Mouse (Mus musculus): ENCODE results near the gene Adam8.

The Adam8 gene

DNA sequence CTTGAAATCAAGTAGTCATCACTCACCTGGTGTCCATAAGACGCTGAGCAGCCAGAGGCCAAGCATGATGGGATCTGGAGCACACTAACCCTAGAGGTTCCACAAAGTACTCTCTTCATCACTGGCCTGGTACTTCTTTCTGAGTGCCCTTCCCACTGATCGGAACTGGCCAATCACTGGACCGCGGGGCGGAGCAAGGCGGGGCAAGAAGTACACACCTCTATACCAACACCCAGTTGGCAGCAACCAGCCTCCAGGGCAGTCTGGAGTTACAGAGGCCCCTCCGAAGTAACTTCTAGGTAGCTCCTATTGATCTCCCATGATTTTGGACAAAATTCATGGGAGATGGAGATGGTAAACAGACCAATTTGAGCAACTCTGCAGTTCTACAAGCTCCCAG lies at the start of gene Adam8:
Adam8 (minus strand) TSS at position 157 of the 400 bp plus-strand sequence.
- Histone ChIP-seq H3K36me3 (ENCODE audit: control insufficient read depth, insufficient read depth, low read length, poor library complexity, severe bottlenecking) (no peaks in the 10 kb centered on the region), H3K27me3 (ENCODE audit: control insufficient read depth, insufficient read depth, low read length, poor library complexity, severe bottlenecking) (no peaks in the 10 kb centered on the region)
- peak; percentile 48 for DNase-seq (ENCODE audit: low read depth, low spot score)

DNA sequence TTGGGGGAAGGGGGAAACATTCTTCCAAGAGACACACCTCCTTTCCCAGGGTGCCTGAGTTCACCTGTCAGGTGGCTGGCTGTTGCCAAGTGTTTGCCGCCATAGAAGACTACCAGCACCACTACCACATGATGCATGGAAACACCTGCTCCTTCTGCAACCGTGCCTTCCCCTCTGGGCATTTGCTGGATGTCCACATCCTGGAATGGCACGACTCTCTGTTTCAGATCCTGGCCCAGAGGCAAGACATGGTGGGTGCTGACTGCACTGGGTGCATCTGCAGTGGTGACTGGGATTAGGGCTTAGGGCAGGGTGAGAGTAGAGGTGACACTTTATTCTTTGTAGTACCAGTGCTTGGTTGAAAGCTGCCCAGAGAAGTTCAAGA lies 44.8 kb upstream of the Adam8 start:
- no peaks in the 10 kb centered on the region for H3K36me3 ChIP-seq (ENCODE audit: control insufficient read depth, insufficient read depth, low read length, poor library complexity, severe bottlenecking)
- H3K27me3 ChIP-seq (ENCODE audit: control insufficient read depth, insufficient read depth, low read length, poor library complexity, severe bottlenecking): no peaks in the 10 kb centered on the region
- no peak for DNase-seq (ENCODE audit: low read depth, low spot score)

GRCm38 (mm10) chr7:140036281-140037170 lies 44.2 kb upstream of the Adam8 start, which contains the start of the genes Zfp511 and Tubgcp2:
Zfp511 (plus strand) TSS chr7:140036391.
Tubgcp2 (minus strand) TSS chr7:140036669.
- peak; percentile 98 for DNase-seq (ENCODE audit: low read depth, low spot score)
- Histone ChIP-seq H3K36me3 (ENCODE audit: control insufficient read depth, insufficient read depth, low read length, poor library complexity, severe bottlenecking) (no peaks in the 10 kb centered on the region), H3K27me3 (ENCODE audit: control insufficient read depth, insufficient read depth, low read length, poor library complexity, severe bottlenecking) (no peaks in the 10 kb centered on the region)

DNA sequence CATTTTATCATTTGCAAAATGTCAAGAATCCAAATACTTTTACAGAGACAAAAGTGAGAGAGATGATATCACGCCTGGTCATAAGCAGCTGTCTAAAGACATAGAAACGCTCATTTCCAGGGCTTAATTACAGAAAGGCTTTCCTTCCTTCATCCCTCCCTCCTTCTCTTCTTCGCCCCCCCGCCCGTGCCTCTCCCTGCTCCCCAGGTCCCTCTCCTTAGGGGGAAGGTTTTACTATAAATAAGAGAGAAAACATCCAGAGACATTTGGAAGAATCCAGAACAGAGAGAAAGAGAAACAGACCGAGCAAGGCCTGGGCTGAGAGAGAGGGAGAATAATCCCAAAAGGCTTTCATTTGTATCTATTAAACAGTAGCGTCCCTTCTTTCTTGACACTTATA lies 43.1 kb upstream of the Adam8 start:
- DNase-seq (ENCODE audit: low read depth, low spot score): no peak
- H3K36me3 ChIP-seq (ENCODE audit: control insufficient read depth, insufficient read depth, low read length, poor library complexity, severe bottlenecking): no peaks in the 10 kb centered on the region
- H3K27me3 ChIP-seq (ENCODE audit: control insufficient read depth, insufficient read depth, low read length, poor library complexity, severe bottlenecking): no peaks in the 10 kb centered on the region

- H3K36me3 ChIP-seq (ENCODE audit: control insufficient read depth, insufficient read depth, low read length, poor library complexity, severe bottlenecking): peaks cover 8% of the 10 kb centered on the region
- H3K27me3 ChIP-seq (ENCODE audit: control insufficient read depth, insufficient read depth, low read length, poor library complexity, severe bottlenecking): no peaks in the 10 kb centered on the region
- DNase-seq (ENCODE audit: low read depth, low spot score): no peak
Observed at GRCm38 (mm10) chr7:140033386-140033785, 41.0 kb upstream of the Adam8 start.

GRCm38 (mm10) chr7:140032366-140032765 lies 40.0 kb upstream of the Adam8 start:
- no peak for DNase-seq (ENCODE audit: low read depth, low spot score)
- peaks cover 13% of the 10 kb centered on the region for H3K36me3 ChIP-seq (ENCODE audit: control insufficient read depth, insufficient read depth, low read length, poor library complexity, severe bottlenecking)
- H3K27me3 ChIP-seq (ENCODE audit: control insufficient read depth, insufficient read depth, low read length, poor library complexity, severe bottlenecking): no peaks in the 10 kb centered on the region

DNA sequence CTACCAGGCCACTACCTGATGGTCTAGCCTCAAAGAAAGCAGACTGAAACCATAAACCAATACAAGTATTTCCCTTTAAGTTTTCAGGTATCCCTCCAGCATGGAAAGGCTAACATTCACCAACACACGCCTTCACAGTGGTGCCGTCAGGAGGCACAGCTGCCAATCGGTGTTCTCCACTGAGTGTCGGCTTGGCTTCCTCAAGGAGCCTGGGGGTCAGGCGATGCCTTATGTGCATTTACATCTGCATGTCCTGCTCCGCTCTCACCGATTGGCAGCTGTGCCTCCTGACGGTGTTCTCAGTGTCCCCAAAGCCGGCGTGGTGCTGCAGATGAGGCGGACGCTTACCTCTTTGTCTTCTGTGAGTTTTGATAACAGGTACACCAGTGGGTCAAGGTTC lies 39.4 kb upstream of the Adam8 start:
- DNase-seq (ENCODE audit: low read depth, low spot score): no peak
- H3K27me3 ChIP-seq (ENCODE audit: control insufficient read depth, insufficient read depth, low read length, poor library complexity, severe bottlenecking): no peaks in the 10 kb centered on the region
- peaks cover 13% of the 10 kb centered on the region for H3K36me3 ChIP-seq (ENCODE audit: control insufficient read depth, insufficient read depth, low read length, poor library complexity, severe bottlenecking)

DNA sequence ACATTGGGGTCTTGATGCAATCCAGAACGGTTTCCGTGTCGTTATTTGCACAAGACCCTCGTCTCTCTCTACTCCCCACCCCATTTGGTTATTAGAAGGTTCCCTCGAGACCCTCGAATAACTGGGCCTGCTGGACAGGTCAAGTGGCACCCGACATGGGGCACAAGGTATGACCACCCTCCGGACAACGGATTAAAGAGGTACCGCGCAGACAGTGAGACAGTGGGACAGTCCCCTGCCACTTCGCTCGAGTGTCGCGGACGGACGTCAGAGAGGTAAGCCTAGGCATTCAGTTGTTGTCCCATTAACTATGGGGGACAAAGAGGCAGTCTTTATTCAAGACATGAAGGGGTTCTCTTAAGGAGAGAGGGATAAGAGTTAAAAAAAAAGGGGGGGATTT lies 19.0 kb upstream of the Adam8 start:
- no peak for DNase-seq (ENCODE audit: low read depth, low spot score)
- Histone ChIP-seq H3K36me3 (ENCODE audit: control insufficient read depth, insufficient read depth, low read length, poor library complexity, severe bottlenecking) (no peaks in the 10 kb centered on the region), H3K27me3 (ENCODE audit: control insufficient read depth, insufficient read depth, low read length, poor library complexity, severe bottlenecking) (no peaks in the 10 kb centered on the region)

DNA sequence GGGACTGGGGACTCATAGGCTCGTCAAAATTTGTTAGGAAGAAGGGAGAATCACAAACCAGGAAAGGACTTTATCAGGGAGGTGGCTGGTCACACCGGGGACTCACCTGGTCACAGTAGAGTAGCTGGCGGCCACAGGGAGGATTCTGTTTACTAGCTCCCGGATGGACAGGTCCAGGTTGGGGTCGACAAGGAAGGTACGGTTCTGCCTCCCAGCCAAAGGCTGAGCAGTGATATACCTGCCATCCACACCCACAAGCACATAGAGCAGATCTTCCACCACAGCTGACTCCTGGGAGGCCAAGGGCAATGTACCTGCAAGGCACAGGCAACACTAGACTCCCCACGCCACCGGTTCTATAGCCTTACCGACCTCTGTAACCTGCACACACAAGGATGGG lies 15.4 kb upstream of the Adam8 start:
- Histone ChIP-seq H3K36me3 (ENCODE audit: control insufficient read depth, insufficient read depth, low read length, poor library complexity, severe bottlenecking) (peaks cover 3% of the 10 kb centered on the region), H3K27me3 (ENCODE audit: control insufficient read depth, insufficient read depth, low read length, poor library complexity, severe bottlenecking) (no peaks in the 10 kb centered on the region)
- DNase-seq (ENCODE audit: low read depth, low spot score): no peak

- peaks cover 4% of the 10 kb centered on the region for H3K36me3 ChIP-seq (ENCODE audit: control insufficient read depth, insufficient read depth, low read length, poor library complexity, severe bottlenecking)
- no peak for DNase-seq (ENCODE audit: low read depth, low spot score)
- H3K27me3 ChIP-seq (ENCODE audit: control insufficient read depth, insufficient read depth, low read length, poor library complexity, severe bottlenecking): no peaks in the 10 kb centered on the region
Observed at GRCm38 (mm10) chr7:140006861-140007611, 14.7 kb upstream of the Adam8 start.

- no peaks in the 10 kb centered on the region for H3K27me3 ChIP-seq (ENCODE audit: control insufficient read depth, insufficient read depth, low read length, poor library complexity, severe bottlenecking)
- H3K36me3 ChIP-seq (ENCODE audit: control insufficient read depth, insufficient read depth, low read length, poor library complexity, severe bottlenecking): peaks cover 6% of the 10 kb centered on the region
- no peak for DNase-seq (ENCODE audit: low read depth, low spot score)
Observed at GRCm38 (mm10) chr7:140004666-140005065, 12.3 kb upstream of the Adam8 start.

DNA sequence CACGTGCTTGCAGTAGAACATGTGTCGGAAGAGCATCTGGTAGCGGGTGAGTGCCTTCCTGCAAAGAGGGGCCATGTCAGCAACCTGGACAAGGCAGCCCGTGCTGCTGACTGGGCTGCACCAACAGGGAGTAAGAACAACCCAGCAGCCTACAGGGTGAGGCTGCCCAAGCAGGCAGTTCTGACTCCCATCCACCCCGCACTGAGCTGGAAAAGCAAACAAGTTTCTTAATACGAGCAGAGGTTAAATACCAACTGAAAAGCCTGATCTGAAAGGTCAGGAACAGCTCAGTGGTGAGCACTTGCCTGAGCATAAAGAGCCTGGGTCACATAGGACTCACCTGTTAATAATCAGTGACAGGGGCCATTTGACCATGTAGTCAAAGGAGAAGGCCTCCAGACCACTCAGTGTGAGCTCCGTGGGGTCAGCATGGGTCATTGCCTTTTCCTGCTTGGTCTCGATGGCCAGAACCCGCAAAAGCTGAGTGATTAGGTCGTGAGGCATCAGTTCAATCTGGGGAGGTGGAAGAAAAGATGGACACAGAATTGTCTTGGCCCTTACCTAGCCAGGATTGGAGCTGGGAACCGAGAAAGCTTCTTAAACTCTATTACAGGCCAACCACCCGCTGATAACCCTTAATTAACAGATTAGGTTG lies 8.9 kb upstream of the Adam8 start:
- DNase-seq (ENCODE audit: low read depth, low spot score): no peak
- Histone ChIP-seq H3K27me3 (ENCODE audit: control insufficient read depth, insufficient read depth, low read length, poor library complexity, severe bottlenecking) (no peaks in the 10 kb centered on the region), H3K36me3 (ENCODE audit: control insufficient read depth, insufficient read depth, low read length, poor library complexity, severe bottlenecking) (peaks cover 10% of the 10 kb centered on the region)

DNA sequence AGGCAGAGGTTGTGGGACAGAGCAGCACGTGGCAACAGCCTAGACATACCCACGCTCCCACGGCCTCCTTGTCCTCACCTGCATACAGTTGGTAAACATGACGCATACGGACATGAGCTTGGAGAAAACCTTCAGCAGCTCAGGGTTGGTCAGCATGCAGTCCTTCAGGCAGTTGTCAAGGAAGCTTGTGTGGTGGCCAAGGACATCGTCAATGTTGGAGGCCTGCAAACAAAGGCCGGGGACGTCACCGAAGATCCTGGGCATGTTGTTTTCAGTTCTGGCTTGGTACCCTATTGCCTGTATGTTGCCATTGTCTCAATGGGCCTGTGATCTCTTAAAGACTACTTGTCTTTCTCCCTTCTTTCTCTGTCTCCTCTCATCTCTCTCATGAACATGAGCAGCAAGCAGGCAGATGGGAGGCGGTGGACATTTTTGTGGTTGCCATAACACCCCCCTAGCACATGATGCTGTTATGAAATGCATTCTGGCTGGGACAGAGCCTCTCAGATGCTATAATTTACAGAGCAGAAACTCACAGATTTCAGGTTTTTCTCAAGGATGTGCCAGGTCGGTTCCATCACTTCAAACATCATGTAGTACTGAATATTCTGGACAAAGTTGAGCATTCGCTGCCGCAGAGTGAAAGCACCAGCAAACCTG lies 6.5 kb upstream of the Adam8 start:
- no peak for DNase-seq (ENCODE audit: low read depth, low spot score)
- no peaks in the 10 kb centered on the region for H3K27me3 ChIP-seq (ENCODE audit: control insufficient read depth, insufficient read depth, low read length, poor library complexity, severe bottlenecking)
- H3K36me3 ChIP-seq (ENCODE audit: control insufficient read depth, insufficient read depth, low read length, poor library complexity, severe bottlenecking): peaks cover 7% of the 10 kb centered on the region

DNA sequence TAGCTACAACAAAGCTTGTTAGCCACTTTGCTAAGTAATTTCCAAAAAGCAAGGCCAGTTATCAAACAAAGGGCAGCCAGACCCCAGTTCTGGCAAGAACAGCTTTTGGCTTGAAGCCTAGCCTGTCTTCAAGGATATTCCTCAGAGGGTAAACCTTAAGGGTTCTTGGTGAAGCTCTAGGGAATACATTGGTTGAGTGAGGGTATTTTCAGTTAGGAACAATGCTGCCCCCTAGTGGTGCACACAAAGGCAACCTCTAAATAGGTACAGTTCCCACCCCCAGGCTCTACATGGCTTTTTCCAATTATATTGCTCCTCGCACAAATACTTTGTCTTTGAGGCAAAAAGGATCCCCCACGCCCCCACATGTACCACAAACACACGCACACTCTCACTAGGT lies 2.3 kb upstream of the Adam8 start:
- peaks cover 4% of the 10 kb centered on the region; the same call in 1 of the 2 replicates for H3K36me3 ChIP-seq (ENCODE audit: control insufficient read depth, insufficient read depth, low read length, poor library complexity, severe bottlenecking)
- no peaks in the 10 kb centered on the region for H3K27me3 ChIP-seq (ENCODE audit: control insufficient read depth, insufficient read depth, low read length, poor library complexity, severe bottlenecking)
- DNase-seq (ENCODE audit: low read depth, low spot score): peak; percentile 84
